Mouse (Mus musculus) liver, embryonic 14.5 days (tissue): ENCODE results near the gene Myt1l. TPM values are rescaled to one million over a fixed set of nuclear protein-coding genes. Genes with fewer than 3 reads are reported as not detected.
A peak's percentile ranks its signal among the peaks of the same experiment; 100 is the strongest.

ENCODE experiments used
- ATAC-seq: fragments of 200-750 bp; cut with Nextera tagmentation; 2 replicates; pipeline ENCODE4 v1.8.0; 2017; ENCODE audit warnings: moderate number of reproducible peaks, mild to moderate bottlenecking, moderate library complexity; ENCODE audit not compliant: insufficient read depth
- DNase-seq, 3 experiments: peaks; one replicate each; pipeline ENCODE4 v3.0.0-alpha.2; 2012 to 2013; ENCODE audit warnings: low read depth in 3 of 3, low spot score in 3 of 3
- H3K27ac ChIP-seq: fragments of 300-500 bp; sonication (generic); 2 replicates; pipeline ENCODE4 v1.5.1; 2014; ENCODE audit warnings: moderate library complexity, mild to moderate bottlenecking, control low read depth, inconsistent platforms
- H3K27me3 ChIP-seq: fragments of 300-500 bp; sonication (generic); 2 replicates; pipeline ENCODE4 v1.6.1; 2014; ENCODE audit warnings: mild to moderate bottlenecking, low read length, moderate library complexity; ENCODE audit not compliant: control insufficient read depth, insufficient read depth
- H3K36me3 ChIP-seq: fragments of 300-500 bp; sonication (generic); replicated peaks from 2 replicates; pipeline ENCODE4 v1.6.1; 2014; ENCODE audit warnings: low read depth; ENCODE audit not compliant: control insufficient read depth, insufficient read depth
- H3K4me1 ChIP-seq, 2 experiments: fragments of 200-500 bp in 1 of 2; fragments of 300-500 bp in 1 of 2; sonication (generic) in 1 of 2; replicated peaks; 2 replicates each; pipeline ENCODE4 v1.6.1; 2012 to 2014; ENCODE audit warnings: antibody characterized with exemption in 1 of 2, inconsistent platforms in 1 of 2, low read length in 1 of 2; ENCODE audit not compliant: control insufficient read depth in 2 of 2, insufficient read depth in 2 of 2
- H3K4me2 ChIP-seq: fragments of 300-500 bp; sonication (generic); 2 replicates; pipeline ENCODE4 v1.6.1; 2014; ENCODE audit warnings: low read depth, mild to moderate bottlenecking, control low read depth, moderate library complexity
- H3K4me3 ChIP-seq, 2 experiments: fragments of 200-500 bp in 1 of 2; fragments of 300-500 bp in 1 of 2; sonication (generic) in 1 of 2; 2 replicates each; pipeline ENCODE4 v1.5.1; 2012 to 2014; ENCODE audit warnings: low read depth in 2 of 2, low read length in 2 of 2, mild to moderate bottlenecking in 2 of 2, control low read depth in 1 of 2, inconsistent platforms in 1 of 2, moderate library complexity in 1 of 2; ENCODE audit not compliant: insufficient read depth in 1 of 2
- H3K9ac ChIP-seq: fragments of 300-500 bp; sonication (generic); replicated peaks from 2 replicates; pipeline ENCODE4 v1.6.1; 2014; ENCODE audit warnings: mild to moderate bottlenecking, control low read depth, moderate library complexity
- H3K9me3 ChIP-seq: fragments of 300-500 bp; sonication (generic); 2 replicates; pipeline ENCODE4 v1.6.1; 2016; ENCODE audit warnings: low read length, mixed read lengths; ENCODE audit not compliant: control insufficient read depth
- CTCF ChIP-seq: IDR thresholded peaks from 2 replicates; pipeline ENCODE4 v1.5.1; 2016; ENCODE audit warnings: antibody characterized with exemption, low read depth, control low read depth
- EP300 ChIP-seq: IDR thresholded peaks from 2 replicates; pipeline ENCODE4 v1.6.1; 2016; ENCODE audit warnings: antibody characterized with exemption, low read depth
- WGBS: fragments of 180-500 bp; shearing (Covaris S2); extraction: QIAGEN DNeasy Blood & Tissue Kit; methylation state at CpG from one replicate; pipeline ENCODE4 v1.1.7; 2014; ENCODE audit not compliant: insufficient replicate concordance; 5-methylcytosine and 5-hydroxymethylcytosine counted together
- polyA plus RNA-seq, 2 experiments: library from polyadenylated mRNA; depleted of rRNA in 1 of 2; stranded (reverse) in 1 of 2; unstranded in 1 of 2; fragments of >200 nt; fragmentation: Nextera tagmentation in 1 of 2; extraction: Ambion mirVana in 1 of 2; gene quantifications; 2 replicates each; pipeline versions ENCODE4 v1.2.1 to v1.2.3; 2012 to 2014

Myt1l gene
- polyA plus RNA-seq, 2 experiments: not detected

GRCm38 (mm10) chr12:29930591-29930990 is 402.4 kb downstream of the Myt1l start:
- Histone ChIP-seq H3K9ac (no peak overlapping the region), H3K27ac (no peak overlapping the region), H3K4me3 (no peak overlapping the region), H3K4me1 (no peaks in the 10 kb centered on the region), H3K4me2 (no peak overlapping the region), H3K9me3 (no peaks in the 10 kb centered on the region), H3K27me3 (no peaks in the 10 kb centered on the region), H3K36me3 (no peaks in the 10 kb centered on the region)
- no peak for TF ChIP-seq CTCF
- no peak for TF ChIP-seq EP300
- no peak for ATAC-seq
- WGBS: 21% methylated on average over 1 of the region's 1 CpGs
- no peak for DNase-seq

DNA sequence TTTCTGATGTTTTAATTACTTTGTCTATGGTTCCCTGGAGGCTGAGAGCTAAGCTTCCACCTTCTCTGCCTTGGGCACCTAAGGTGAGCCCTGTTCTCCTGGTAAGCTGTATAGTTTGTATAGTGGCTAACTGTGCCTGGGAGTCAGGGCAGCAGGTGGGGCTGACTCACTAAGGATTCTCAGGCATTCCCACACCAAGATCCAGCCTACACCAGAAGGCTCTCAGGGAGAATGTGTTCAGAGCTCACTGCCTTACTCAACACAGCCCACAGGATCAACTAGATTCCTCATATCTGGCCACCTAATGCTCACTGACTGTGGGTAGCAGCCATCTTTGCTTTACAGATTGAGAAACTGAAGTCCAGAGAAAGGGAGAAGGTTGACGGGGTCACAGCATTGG is 404.8 kb downstream of the Myt1l start:
- ATAC-seq: no peak
- DNase-seq: no peak
- Histone ChIP-seq H3K27ac (no peak overlapping the region), H3K36me3 (no peaks in the 10 kb centered on the region), H3K27me3 (peaks cover 8% of the 10 kb centered on the region), H3K4me2 (no peak overlapping the region), H3K4me3 (no peak overlapping the region), H3K9ac (no peak overlapping the region), H3K4me1 (no peaks in the 10 kb centered on the region), H3K9me3 (no peaks in the 10 kb centered on the region)
- 75% methylated on average over 1 of the region's 1 CpGs for WGBS
- TF ChIP-seq EP300 (no peak), CTCF (no peak)

GRCm38 (mm10) chr12:29933501-29933900 is 405.3 kb downstream of the Myt1l start:
- H3K27me3 ChIP-seq: peaks cover 12% of the 10 kb centered on the region
- no peak overlapping the region for H3K4me2 ChIP-seq
- no peak overlapping the region for H3K9ac ChIP-seq
- no peaks in the 10 kb centered on the region for H3K4me1 ChIP-seq
- TF ChIP-seq CTCF (no peak), EP300 (no peak)
- no peak overlapping the region for H3K27ac ChIP-seq
- DNase-seq (no peak), ATAC-seq (no peak)
- no peaks in the 10 kb centered on the region for H3K9me3 ChIP-seq
- no peak overlapping the region for H3K4me3 ChIP-seq
- no peaks in the 10 kb centered on the region for H3K36me3 ChIP-seq
- 56% methylated on average over 2 of the region's 2 CpGs for WGBS

- Histone ChIP-seq H3K36me3 (no peaks in the 10 kb centered on the region), H3K4me1 (no peaks in the 10 kb centered on the region), H3K4me2 (no peak overlapping the region), H3K27me3 (peaks cover 18% of the 10 kb centered on the region), H3K9ac (no peak overlapping the region), H3K4me3 (no peak overlapping the region), H3K9me3 (no peaks in the 10 kb centered on the region), H3K27ac (no peak overlapping the region)
- TF ChIP-seq EP300 (no peak), CTCF (no peak)
- 49% methylated on average over 8 of the region's 8 CpGs for WGBS
- no peak for ATAC-seq
- DNase-seq: no peak
Observed at GRCm38 (mm10) chr12:29934120-29934581, 406.0 kb downstream of the Myt1l start.

DNA sequence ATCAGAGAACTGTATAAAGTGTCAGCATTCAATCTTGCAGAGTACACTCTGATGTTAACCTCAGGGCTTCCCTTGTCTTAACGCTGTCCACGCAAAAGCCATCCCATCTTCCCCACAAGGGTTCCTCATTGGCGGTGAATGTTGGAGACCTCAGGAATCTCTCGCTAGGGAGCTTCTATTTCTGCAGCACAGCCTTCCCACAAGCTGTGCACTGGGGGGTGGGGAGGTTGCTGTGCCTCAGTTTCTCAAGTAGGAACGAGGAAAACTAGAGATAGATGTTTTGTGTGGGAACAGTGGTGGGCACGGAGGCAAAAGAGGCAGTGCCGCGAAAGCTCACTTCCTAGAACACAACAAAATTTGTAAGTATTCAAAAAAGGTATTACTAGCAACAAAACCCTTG is 409.1 kb downstream of the Myt1l start, which contains the start of gene Pxdn:
TSS of gene Pxdn (plus strand) at position 301 of the 400 bp plus-strand sequence.
- no peak within 1 kb of the TSS for H3K27ac ChIP-seq

More for the DNA sequence above, 409.1 kb downstream of the Myt1l start, which contains the start of gene Pxdn:
- Histone ChIP-seq H3K36me3 (no peaks in the 10 kb centered on the region), H3K9ac (no peak within 1 kb of the TSS), H3K27me3 (peaks cover 20% of the 10 kb centered on the region), H3K4me1 (no peaks in the 10 kb centered on the region), H3K9me3 (no peaks in the 10 kb centered on the region), H3K4me3 (peak within 1 kb of the TSS; percentile 31 to 46), H3K4me2 (peak within 1 kb of the TSS; percentile 15)
- DNase-seq (no peak), ATAC-seq (no peak)
- 24% methylated on average over 8 of the region's 8 CpGs for whole genome bisulfite sequencing
- no peak for TF ChIP-seq EP300
- no peak for TF ChIP-seq CTCF
